8 mouse cellular contexts compared by ENCODE assay signal in the genomic region with DNA sequence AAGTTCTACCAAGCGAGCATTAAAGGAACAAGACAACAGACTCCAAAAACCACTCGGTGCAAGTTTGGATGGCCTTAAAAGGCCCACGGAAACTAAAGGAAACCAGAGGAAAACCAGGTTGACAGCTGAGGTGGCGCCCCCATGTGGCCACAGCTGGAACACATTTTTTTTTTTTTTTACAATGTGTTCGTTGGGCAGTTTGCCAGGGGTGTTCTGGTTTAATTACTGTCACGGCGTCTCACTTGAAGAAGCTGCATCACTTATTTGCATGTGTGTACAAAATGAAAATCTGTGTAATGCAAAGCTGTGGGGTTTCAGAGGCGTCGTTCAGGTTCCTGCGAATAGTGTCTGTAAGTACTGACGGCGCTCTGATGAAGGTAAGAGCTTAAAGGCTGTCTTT.
DNase-seq lines count a peak whose midpoint lies in the region; ATAC-seq and TF ChIP-seq lines count a peak whose summit lies in the region.

No protein-coding gene starts in this region.

- peak; percentile 44; the same call in 1 of the 2 replicates for TF ChIP-seq CTCF in liver, adult 2 months (IDR thresholded peaks at IDR 0.05; ENCODE audit: low read depth, low read length)
- peak; percentile 47; the same call in 1 of the 2 replicates for TF ChIP-seq CTCF in bone marrow macrophage, adult 2 months (IDR thresholded peaks at IDR 0.05; ENCODE audit: low read depth, low read length)

- H3K27ac ChIP-seq in forebrain, embryonic 10.5 days, result no peak overlapping the region
- no peak overlapping the region for H3K27ac ChIP-seq in forebrain, embryonic 12.5 days
- H3K27ac ChIP-seq in liver, adult 2 months (replicated peaks; ENCODE audit: insufficient read depth, low read depth, low read length), result no peak overlapping the region
- H3K27ac ChIP-seq in liver, embryonic 11.5 days (ENCODE audit: low read depth, low read length), result no peak overlapping the region
- no peak overlapping the region for H3K27ac ChIP-seq in bone marrow macrophage, adult 2 months (ENCODE audit: insufficient read depth, low read depth, low read length)
- H3K27ac ChIP-seq in midbrain, embryonic 14.5 days (replicated peaks; ENCODE audit: low read depth, low read length), result no peak overlapping the region

- no peaks in the 10 kb centered on the region for H3K36me3 ChIP-seq in forebrain, embryonic 10.5 days (replicated peaks)
- H3K36me3 ChIP-seq in forebrain, embryonic 12.5 days (replicated peaks), result no peaks in the 10 kb centered on the region
- H3K36me3 ChIP-seq in liver, adult 2 months (ENCODE audit: control insufficient read depth, insufficient read depth, low read length), result no peaks in the 10 kb centered on the region
- H3K36me3 ChIP-seq in liver, embryonic 11.5 days (ENCODE audit: control insufficient read depth, insufficient read depth, low read length), result no peaks in the 10 kb centered on the region
- no peaks in the 10 kb centered on the region for H3K36me3 ChIP-seq in midbrain, embryonic 14.5 days (ENCODE audit: control insufficient read depth, insufficient read depth, low read length)

- no peak for ATAC-seq in forebrain, embryonic 12.5 days (ENCODE audit: low FRiP score)
- ATAC-seq in liver, embryonic 11.5 days (replicated peaks; ENCODE audit: low FRiP score), result no peak
- ATAC-seq in midbrain, embryonic 14.5 days (ENCODE audit: low FRiP score, low TSS enrichment), result no peak

- H3K4me2 ChIP-seq in forebrain, embryonic 12.5 days, result no peak overlapping the region
- H3K4me2 ChIP-seq in liver, embryonic 11.5 days, result no peak overlapping the region
- H3K4me2 ChIP-seq in midbrain, embryonic 14.5 days (ENCODE audit: low read length), result no peak overlapping the region

- WGBS in forebrain, embryonic 10.5 days, result 66% methylated on average over 12 of the region's 12 CpGs
- WGBS in forebrain, embryonic 12.5 days, result 46% methylated on average over 12 of the region's 12 CpGs
- 65% methylated on average over 12 of the region's 12 CpGs for WGBS in liver, adult 2 months
- 63% methylated on average over 12 of the region's 12 CpGs for WGBS in liver, embryonic 11.5 days
- WGBS in midbrain, embryonic 14.5 days, result 38% methylated on average over 12 of the region's 12 CpGs

- no peaks in the 10 kb centered on the region for H3K9me3 ChIP-seq in forebrain, embryonic 10.5 days
- no peaks in the 10 kb centered on the region for H3K9me3 ChIP-seq in forebrain, embryonic 12.5 days
- no peaks in the 10 kb centered on the region for H3K9me3 ChIP-seq in liver, embryonic 11.5 days (ENCODE audit: control insufficient read depth, low read length)
- no peaks in the 10 kb centered on the region for H3K9me3 ChIP-seq in midbrain, embryonic 14.5 days (ENCODE audit: control insufficient read depth, low read length)

- no peaks in the 10 kb centered on the region for H3K79me2 ChIP-seq in liver, adult 2 months (ENCODE audit: control insufficient read depth, insufficient read depth, low read length)

- no peak for TF ChIP-seq POLR2A in liver, adult 2 months (IDR thresholded peaks at IDR 0.05; ENCODE audit: extremely low read depth, insufficient read depth, low read length)
- no peak for TF ChIP-seq POLR2A in bone marrow macrophage, adult 2 months (IDR thresholded peaks at IDR 0.05; ENCODE audit: borderline replicate concordance, low read depth, low read length)

- H3K27me3 ChIP-seq in forebrain, embryonic 10.5 days (ENCODE audit: poor library complexity, severe bottlenecking), result peaks cover 24% of the 10 kb centered on the region
- H3K27me3 ChIP-seq in forebrain, embryonic 12.5 days, result no peaks in the 10 kb centered on the region; the same call in 1 of the 2 replicates
- no peaks in the 10 kb centered on the region for H3K27me3 ChIP-seq in liver, adult 2 months (ENCODE audit: control insufficient read depth, insufficient read depth, low read length)
- H3K27me3 ChIP-seq in liver, embryonic 11.5 days (replicated peaks; ENCODE audit: control insufficient read depth, insufficient read depth, low read length), result no peaks in the 10 kb centered on the region
- H3K27me3 ChIP-seq in midbrain, embryonic 14.5 days (ENCODE audit: control insufficient read depth, insufficient read depth, low read length), result no peaks in the 10 kb centered on the region

- peaks cover 14% of the 10 kb centered on the region for H3K4me1 ChIP-seq in forebrain, embryonic 10.5 days
- peaks cover 6% of the 10 kb centered on the region for H3K4me1 ChIP-seq in forebrain, embryonic 12.5 days
- no peaks in the 10 kb centered on the region for H3K4me1 ChIP-seq in liver, adult 2 months (ENCODE audit: control insufficient read depth, insufficient read depth, low read length)
- H3K4me1 ChIP-seq in liver, embryonic 11.5 days (replicated peaks; ENCODE audit: control insufficient read depth, insufficient read depth, low read length), result no peaks in the 10 kb centered on the region
- no peaks in the 10 kb centered on the region for H3K4me1 ChIP-seq in bone marrow macrophage, adult 2 months (ENCODE audit: control insufficient read depth, insufficient read depth, low read length)
- H3K4me1 ChIP-seq in midbrain, embryonic 14.5 days (ENCODE audit: control insufficient read depth, insufficient read depth, low read length), result peaks cover 14% of the 10 kb centered on the region; the same call in 1 of the 2 replicates

- H3K9ac ChIP-seq in forebrain, embryonic 12.5 days, result no peak overlapping the region
- H3K9ac ChIP-seq in liver, adult 2 months (ENCODE audit: low read depth, low read length), result no peak overlapping the region
- no peak overlapping the region for H3K9ac ChIP-seq in liver, embryonic 11.5 days (ENCODE audit: low read depth, low read length)
- H3K9ac ChIP-seq in midbrain, embryonic 14.5 days (replicated peaks; ENCODE audit: low read length), result no peak overlapping the region

- H3K4me3 ChIP-seq in forebrain, embryonic 10.5 days, result no peak overlapping the region
- no peak overlapping the region for H3K4me3 ChIP-seq in forebrain, embryonic 12.5 days (replicated peaks)
- H3K4me3 ChIP-seq in liver, adult 2 months (ENCODE audit: insufficient read depth, low read depth, low read length), result no peak overlapping the region
- no peak overlapping the region for H3K4me3 ChIP-seq in liver, embryonic 11.5 days (ENCODE audit: low read depth, low read length)
- no peak overlapping the region for H3K4me3 ChIP-seq in bone marrow macrophage, adult 2 months (ENCODE audit: insufficient read depth, low read length)
- no peak overlapping the region for H3K4me3 ChIP-seq in midbrain, embryonic 14.5 days (replicated peaks; ENCODE audit: low read depth, low read length)

- peak; percentile 24 for DNase-seq in forebrain, embryonic 10.5 days (ENCODE audit: extremely low spot score, low spot score)
- DNase-seq in liver, adult 2 months (ENCODE audit: extremely low read depth, low read depth, low spot score), result no peak
- DNase-seq in liver, embryonic 11.5 days (ENCODE audit: low spot score), result no peak
- peak; percentile 84 for DNase-seq in midbrain, embryonic 14.5 days
- DNase-seq in B cell, adult 2 months, result no peak
- no peak for DNase-seq in urinary bladder, postnatal 4 days (ENCODE audit: low spot score in 2 of 2)

Comparison
In these comparisons a context has a peak if more than half of its experiments do, and no peak if none do; other contexts are left out.
1. DNase-seq: peak in forebrain, embryonic 10.5 days (single experiment) and midbrain, embryonic 14.5 days (single experiment); none in liver, adult 2 months (single experiment), liver, embryonic 11.5 days (single experiment), B cell, adult 2 months (0 of 2) and urinary bladder, postnatal 4 days (0 of 2).